Mouse (Mus musculus): ENCODE data around the gene Gm16181. TPM values are rescaled to one million over a fixed set of nuclear protein-coding genes. Genes with fewer than 3 reads are reported as not detected.

Gene Gm16181
- total RNA-seq, 2 experiments from 2014 or later = not detected

DNA sequence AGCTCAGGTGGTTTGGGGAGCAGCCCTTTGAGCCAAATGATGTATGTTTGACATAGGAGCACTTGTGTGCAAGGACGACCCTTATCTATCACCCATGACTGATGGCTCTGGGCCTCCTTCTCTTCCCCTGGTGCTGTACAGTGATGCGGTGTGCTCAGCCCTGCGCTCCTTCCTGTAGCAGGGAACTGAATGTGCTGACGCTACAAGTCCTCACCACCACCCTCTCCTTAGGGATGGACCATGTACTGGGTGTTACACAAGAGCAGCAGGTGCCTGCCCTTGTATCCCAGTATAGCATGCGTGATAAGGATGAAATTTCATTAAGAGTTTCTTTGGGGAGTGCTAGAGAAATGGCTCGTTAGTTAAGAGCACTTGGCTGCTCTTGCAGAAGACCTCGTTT, 26.5 kb downstream of the Gm16181 start:
- DNase-seq (ENCODE audit: low spot score in 2 of 2) = no peak

- DNase-seq (ENCODE audit: low spot score in 2 of 2) = no peak
Measured at GRCm38 (mm10) chr17:35248986-35249385, 28.4 kb downstream of the Gm16181 start.

- no peak for DNase-seq (ENCODE audit: low spot score in 2 of 2)
Measured at GRCm38 (mm10) chr17:35249451-35250197, 29.0 kb downstream of the Gm16181 start.

- no peak for DNase-seq (ENCODE audit: low spot score in 2 of 2)
Measured at GRCm38 (mm10) chr17:35250348-35251120, 29.9 kb downstream of the Gm16181 start.

DNA sequence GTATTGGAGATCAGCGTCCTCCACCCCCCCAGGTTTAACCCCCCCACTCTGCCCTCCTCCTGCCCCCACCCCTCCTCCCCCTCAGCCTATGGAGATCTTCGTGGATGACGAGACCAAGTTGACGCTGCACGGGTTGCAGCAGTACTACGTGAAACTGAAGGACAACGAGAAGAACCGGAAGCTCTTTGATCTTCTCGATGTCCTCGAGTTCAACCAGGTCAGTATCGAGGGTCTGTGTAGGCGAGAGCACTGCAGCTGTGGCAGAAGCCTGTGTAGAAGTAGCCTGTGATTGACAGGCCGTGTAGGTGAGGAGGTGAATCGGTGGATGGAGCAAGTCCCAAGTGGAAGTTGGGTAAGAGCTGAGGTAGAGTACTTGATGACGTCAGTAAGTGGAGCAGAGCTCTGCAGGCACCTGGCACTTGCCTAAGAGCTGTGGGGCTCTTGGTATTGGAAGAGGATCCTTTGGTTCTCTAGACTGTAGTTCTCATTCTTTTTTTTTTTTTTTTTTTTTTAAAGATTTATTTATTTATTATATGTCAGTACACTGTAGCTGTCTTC, 30.6 kb downstream of the Gm16181 start:
- no peak for DNase-seq (ENCODE audit: low spot score in 2 of 2)

DNA sequence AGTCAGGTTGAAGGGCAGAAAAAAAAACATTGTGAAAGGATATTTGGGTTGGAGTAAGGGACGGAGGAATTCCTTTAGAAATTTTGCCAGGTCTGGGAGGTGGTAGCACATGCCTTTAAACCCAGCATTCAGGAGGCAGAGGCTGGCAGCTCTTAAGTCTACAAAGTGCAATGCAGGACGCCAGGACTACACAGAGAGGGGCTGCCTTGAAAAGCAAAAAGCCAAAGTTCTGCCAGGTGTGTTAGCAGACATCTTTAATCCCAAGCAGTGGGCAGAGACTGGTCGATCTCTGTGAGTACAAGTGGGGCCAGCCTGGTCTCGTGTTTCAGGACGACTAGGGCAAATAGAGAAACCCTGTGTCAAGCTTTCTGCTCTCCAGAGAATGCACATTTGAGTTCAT, 31.3 kb downstream of the Gm16181 start:
- no peak for DNase-seq (ENCODE audit: low spot score in 2 of 2)

- DNase-seq (ENCODE audit: low spot score in 2 of 2) = no peak
Measured at GRCm38 (mm10) chr17:35252619-35253292, 32.1 kb downstream of the Gm16181 start.

- DNase-seq (ENCODE audit: low spot score in 2 of 2) = no peak
Measured at GRCm38 (mm10) chr17:35253293-35254093, 32.9 kb downstream of the Gm16181 start.

DNA sequence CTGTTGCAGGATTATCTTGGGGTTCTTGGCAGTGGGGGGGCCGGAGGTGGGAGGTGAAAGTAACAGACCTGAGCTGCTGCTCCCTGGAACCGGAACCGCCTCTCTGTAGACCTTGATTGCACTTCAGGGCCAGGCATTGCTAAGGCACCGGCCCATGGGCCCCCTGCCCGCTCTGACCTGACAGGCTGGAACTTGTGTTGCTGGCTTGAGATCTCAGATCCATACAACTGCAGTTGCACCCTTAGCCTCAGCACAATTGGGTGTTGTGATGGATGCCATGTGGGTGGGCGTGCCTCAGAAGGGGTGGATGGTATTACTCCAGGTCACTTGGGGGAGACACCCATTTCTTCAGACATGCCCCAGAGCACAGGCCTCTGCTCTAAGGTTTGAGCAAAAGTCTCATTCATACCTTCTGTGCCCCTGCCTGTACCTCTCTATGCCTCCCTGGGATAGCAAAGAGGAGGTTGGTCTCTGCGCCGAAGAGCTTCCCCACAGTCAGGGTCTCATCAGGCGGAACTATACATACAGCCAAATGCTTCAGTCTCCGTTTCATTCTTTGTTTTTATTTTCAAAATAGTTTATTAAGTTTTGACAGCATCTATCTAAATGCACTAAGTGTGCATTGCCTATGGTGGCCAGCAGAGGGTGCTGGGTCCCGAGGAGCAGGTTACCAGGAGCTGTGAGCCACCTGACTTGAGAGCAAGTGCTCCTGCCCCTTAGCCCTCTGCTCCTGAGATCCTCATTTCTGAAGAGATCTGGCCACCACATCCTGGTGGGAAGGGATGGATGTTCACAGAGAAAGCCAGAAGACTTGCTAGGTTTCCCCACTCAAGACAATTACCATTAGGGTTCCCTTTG, 33.8 kb downstream of the Gm16181 start:
- peak in 1 of 2 experiments; percentile 71 for DNase-seq (ENCODE audit: low spot score in 2 of 2)

GRCm38 (mm10) chr17:35255301-35255700, 34.7 kb downstream of the Gm16181 start:
- DNase-seq (ENCODE audit: low spot score in 2 of 2) = no peak

DNA sequence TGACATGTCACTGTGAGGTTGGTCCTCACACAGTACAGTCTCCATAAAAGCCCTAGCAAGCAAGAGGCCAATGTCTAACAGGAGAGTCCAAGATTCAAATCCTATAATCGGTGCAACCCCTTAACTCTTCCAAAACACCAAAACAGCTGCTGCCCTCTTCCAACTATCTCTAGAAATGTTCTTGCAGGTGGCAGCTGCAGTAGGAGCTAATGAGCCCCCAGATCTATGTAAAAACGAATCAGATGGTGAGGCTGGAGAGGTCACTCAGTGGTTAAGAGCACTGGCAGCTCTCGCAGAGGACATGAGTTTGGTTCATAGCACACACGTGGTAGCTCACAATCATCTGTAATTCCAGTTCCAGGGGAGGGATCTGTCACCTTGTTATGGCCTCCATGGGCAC, 35.1 kb downstream of the Gm16181 start:
- no peak for DNase-seq (ENCODE audit: low spot score in 2 of 2)

DNA sequence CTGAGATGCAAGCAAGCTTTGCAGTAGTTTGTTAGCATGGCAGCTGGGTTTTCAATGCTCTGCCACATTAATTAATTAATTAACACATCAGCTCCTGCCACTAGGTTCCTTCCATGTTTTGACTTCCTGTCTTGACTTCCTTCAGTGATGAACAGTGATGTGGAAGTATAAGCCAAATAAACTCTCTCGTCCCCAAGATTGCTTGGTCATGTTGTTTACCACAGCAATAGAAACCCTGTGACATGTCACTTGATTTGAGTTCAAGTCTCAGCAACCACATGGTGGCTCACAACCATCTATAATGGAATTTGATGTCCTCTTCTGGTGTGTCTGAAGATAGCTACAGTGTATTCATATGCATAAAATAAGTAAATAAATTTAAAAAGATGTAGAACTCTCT, 36.7 kb downstream of the Gm16181 start:
- no peak for DNase-seq (ENCODE audit: low spot score in 2 of 2)

DNA sequence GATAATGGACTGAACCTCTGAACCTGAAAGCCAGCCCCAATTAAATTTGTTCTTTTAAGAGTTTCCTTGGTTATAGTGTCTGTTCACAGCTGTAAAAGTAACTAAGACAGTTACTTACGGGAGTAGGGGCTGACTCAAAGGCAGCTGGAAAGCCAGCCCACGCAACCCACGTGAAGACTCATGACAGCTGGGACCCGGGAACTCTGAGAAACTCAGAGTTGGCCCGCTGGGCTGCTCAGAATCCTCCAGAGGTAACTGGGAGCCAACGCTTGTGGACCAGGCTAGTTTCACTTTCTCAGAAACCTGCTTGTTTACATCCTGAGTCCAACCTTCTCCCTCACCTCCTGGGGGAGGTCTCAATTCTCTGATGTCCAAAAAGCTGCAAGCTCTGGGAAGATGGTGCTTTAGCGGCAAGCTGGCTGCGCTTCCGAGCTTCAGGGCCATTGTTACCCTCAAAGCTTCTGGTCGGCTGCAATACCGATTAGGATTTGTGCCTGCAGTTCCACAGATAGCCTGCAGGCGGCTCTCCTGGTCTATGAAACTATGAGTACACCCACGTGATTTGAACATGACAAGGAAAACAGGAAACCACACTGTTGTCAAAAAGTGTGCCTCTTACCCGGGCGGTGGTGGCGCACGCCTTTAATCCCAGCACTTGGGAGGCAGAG, 37.3 kb downstream of the Gm16181 start:
- peak; percentile 96 to 98 for DNase-seq (ENCODE audit: low spot score in 2 of 2)

DNA sequence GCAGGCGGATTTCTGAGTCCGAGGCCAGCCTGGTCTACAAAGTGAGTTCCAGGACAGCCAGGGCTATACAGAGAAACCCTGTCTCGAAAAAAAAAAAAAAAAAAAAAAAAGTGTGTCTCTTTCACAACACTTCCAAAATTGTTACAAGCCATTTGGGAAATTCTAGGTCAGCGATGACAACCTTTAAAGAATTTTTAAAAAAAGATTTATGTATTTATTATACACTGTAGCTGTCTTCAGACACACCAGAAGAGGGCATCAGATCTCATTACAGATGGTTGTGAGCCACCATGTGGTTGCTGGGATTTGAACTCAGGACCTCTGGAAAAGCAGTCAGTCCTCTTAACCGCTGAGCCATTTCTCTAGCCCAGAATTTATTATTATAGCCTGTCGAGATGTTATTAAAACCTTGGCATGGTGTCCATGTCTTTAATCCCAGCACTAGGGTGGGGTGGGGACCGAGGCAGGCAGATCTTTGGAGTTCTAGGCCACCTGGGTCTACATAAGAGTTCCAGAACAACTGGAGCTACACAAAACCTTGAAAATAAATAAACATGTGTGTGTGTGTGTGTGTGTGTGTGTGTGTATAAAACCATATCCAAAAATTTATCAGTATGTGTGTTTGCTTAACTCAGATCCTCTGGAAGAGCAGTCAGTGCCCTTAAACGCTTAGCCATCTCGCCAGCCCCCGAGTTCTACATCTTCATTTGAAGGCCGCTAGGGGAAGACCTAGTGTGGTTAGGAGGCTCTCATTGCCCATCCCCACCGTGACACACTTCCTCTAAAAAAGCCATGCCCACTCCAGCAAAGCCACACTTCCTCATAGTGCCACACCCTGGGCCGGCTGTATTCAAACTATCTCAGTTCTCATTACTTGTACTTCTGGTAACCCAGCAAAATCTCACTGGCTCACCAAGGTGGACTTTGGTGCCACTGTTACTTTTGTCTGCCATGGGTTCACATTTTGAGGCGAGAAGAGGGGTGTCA, 38.2 kb downstream of the Gm16181 start:
- DNase-seq (ENCODE audit: low spot score in 2 of 2) = peak in 1 of 2 experiments; percentile 49

GRCm38 (mm10) chr17:35259621-35260020, 39.0 kb downstream of the Gm16181 start:
- DNase-seq (ENCODE audit: low spot score in 2 of 2) = no peak

DNA sequence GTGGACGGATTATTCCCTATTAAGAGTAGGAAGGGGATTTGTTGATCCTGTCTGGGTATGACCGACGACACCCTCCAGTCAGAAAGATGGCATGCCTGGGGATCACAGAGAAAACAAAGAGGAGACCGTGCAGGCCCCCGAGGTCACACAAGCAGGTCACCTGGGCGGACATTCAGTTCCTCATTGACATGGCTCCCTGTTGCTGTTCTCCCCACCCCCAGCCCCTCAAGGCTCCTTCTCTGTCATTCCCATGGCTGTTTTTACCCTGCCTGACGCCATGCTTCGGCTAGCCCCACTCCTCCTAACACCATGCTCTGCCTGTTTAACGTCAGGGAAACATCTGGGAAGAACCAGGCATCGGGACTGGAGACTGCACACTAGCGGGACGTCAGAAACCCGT, 41.0 kb downstream of the Gm16181 start:
- DNase-seq (ENCODE audit: low spot score in 2 of 2) = no peak

DNA sequence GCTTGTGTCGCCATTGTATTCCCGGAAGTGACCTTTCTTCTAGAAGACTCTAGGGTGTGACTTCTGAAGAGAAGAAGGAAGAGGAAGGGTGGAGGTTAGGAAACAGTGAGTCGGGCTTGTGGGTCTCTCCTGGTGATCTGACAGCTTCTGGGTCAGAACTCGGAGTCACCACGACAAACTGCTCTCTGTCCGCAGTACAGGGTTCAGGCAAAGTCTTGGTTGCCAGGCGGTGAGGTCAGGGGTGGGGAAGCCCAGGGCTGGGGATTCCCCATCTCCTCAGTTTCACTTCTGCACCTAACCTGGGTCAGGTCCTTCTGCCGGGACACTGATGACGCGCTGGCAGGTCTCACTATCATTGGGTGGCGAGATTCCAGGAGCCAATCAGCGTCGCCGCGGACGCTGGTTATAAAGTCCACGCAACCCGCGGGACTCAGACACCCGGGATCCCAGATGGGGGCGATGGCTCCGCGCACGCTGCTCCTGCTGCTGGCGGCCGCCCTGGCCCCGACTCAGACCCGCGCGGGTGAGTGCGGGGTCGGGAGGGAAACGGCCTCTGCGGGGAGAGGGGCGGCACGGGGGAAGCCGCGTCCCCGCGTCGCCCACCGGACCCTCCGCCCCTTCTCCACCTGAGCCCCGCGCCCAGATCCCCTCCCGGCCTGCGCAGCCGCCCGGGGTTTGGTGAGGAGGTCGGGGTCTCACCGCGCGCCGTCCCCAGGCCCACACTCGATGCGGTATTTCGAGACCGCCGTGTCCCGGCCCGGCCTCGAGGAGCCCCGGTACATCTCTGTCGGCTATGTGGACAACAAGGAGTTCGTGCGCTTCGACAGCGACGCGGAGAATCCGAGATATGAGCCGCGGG, 42.3 kb downstream of the Gm16181 start, which contains the start of gene H2-D1:
Gene H2-D1, plus strand, starts transcription at position 67 of the 859 bp plus-strand sequence.
- DNase-seq (ENCODE audit: low spot score in 2 of 2) = peak; percentile 100
